Mouse (Mus musculus) adrenal gland (tissue): ENCODE measurements around the gene Echs1.
"Not testable (repeated sequence)": the region's sequence is repeated elsewhere in the genome, so short reads cannot be mapped to it uniquely, and the experiment has no call there.

Source experiments
- intact Hi-C: fragments of 180-260 bp; cut with DNase I; formaldehyde crosslinking; loops from one replicate; pipeline ENCODE4 v1.15.1; 2025
- long read RNA-seq, 2 experiments: library from polyadenylated mRNA; unstranded; transcript quantifications; one replicate each; pipeline ENCODE4 v2.0.0; 2020; ENCODE audit warnings: borderline replicate concordance in 1 of 2; ENCODE audit not compliant: insufficient replicate concordance in 1 of 2

The Echs1 gene
- long read RNA-seq, experiment 1, full-length matches to known transcripts: 650 of 684 reads
- long read RNA-seq, experiment 1, partial matches to known transcripts: 12 of 684 reads
- long read RNA-seq, experiment 1, other reads (novel, unspliced or antisense): 22 of 684 reads
- long read RNA-seq, experiment 2, full-length matches to known transcripts: 651 of 689 reads
- long read RNA-seq, experiment 2, partial matches to known transcripts: 18 of 689 reads
- long read RNA-seq, experiment 2, other reads (novel, unspliced or antisense): 20 of 689 reads

- intact Hi-C loops: loop anchor here (5.0 kb wide), 1 partner anchor 1256 kb away; no protein-coding TSS in a partner anchor
These were observed at the start of gene Echs1 for GRCm38 (mm10) chr7:140116329-140117054. TSS of gene Echs1 (minus strand) at chr7:140116476.

- intact Hi-C loops: no loop called here
These were observed 48.4 kb upstream of the Echs1 start, which contains the start of gene Olfr522 for GRCm38 (mm10) chr7:140164664-140165063. TSS of gene Olfr522 (minus strand) at chr7:140164764.

DNA sequence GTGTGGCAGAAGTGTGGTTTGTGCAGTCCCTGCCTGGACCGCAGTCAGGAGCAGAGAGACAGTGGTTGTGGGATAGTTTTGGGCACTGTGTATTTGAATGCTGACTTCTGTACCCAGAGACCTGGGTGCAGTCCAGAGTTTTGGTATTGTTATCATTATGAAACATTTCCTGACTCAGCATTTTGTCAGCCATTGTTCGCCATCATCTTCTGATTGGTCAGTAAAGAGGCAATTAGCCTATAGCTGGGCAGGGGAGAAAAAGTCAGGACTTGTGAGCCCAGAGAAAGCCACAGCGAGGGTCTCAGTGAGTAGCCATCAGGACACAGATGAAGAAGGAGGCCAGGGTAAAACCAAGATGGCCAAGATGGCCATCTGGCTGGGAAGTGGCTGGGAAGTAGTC, 44.1 kb upstream of the Echs1 start:
- intact Hi-C loops: no loop called here

- intact Hi-C loops: no loop called here
These were observed 38.1 kb upstream of the Echs1 start, which contains the start of gene Sprn for GRCm38 (mm10) chr7:140154218-140154927. TSS of gene Sprn (minus strand) at chr7:140154877.

DNA sequence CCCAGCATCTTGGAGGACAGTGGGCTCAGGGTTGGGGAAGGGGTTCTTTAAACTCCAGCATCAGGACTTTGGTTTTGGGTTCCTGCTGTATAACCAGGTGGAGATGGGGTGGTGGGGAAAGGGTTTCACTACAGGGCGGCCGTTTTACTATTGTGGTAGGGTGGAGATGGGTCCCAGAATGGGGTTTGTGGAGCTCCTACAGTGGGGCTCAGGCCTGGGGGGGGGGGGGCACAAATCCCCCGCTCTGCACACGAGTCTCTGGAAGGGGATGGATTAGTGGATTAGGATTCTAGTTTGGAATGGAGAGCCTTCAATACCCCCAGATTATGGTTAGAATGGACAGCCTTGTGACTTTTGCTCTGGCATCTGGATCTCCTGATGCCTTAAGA, 37.5 kb upstream of the Echs1 start:
- intact Hi-C loops: no loop called here

DNA sequence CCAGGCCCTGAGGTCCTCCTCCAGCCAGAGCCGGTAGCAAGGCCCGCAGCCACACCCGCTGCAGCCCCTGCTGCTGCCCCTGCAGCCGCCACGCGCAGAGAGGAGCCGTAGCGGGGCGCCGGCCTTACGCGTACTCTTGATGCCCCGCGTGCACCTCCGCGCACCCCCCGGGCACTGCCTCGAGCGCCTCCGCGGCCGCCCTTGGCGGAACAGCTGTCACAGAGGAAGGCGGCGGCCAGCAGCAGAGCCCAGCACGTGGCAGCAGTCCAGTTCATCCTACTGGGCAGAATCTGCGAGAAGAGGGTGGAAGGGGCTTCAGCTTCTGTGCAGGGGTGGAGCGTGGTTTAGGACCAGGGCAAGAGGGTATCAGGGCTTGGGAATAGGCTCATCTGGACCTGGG, 37.1 kb upstream of the Echs1 start:
- intact Hi-C loops: no loop called here

- intact Hi-C loops: loop anchor here (10.0 kb wide), 1 partner anchor 170 kb away; the partner anchor contains the start of gene 6430531B16Rik
These were observed 28.3 kb upstream of the Echs1 start for GRCm38 (mm10) chr7:140144550-140144949.

DNA sequence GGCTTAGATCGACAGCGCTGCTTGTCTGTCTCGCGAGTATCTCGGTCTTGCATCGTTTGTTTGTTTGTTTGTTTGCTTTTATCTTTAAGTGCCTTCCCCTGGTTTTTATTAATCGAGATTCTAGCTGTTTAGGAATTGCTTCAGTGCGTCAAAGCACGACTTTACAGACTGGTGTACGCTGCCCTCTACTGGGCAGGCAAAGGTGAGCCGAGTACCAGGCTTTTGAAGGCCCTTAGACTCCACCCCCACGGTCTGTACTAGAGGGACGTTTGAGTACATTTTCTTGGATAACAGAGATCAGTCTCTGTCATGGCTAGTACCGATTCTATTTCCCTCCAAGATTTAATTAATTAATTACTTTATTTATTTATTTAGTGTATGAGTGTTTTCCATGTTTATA, 25.1 kb upstream of the Echs1 start:
- intact Hi-C loops: loop anchor here (1.0 to 10.0 kb wide), 2 partner anchors 63 to 167 kb away; partner anchors contain the start of gene 6430531B16Rik

GRCm38 (mm10) chr7:140138021-140138310, 21.7 kb upstream of the Echs1 start:
- intact Hi-C loops: loop anchor here (5.0 kb wide), 1 partner anchor 36 kb away; the partner anchor contains the start of gene Fuom

DNA sequence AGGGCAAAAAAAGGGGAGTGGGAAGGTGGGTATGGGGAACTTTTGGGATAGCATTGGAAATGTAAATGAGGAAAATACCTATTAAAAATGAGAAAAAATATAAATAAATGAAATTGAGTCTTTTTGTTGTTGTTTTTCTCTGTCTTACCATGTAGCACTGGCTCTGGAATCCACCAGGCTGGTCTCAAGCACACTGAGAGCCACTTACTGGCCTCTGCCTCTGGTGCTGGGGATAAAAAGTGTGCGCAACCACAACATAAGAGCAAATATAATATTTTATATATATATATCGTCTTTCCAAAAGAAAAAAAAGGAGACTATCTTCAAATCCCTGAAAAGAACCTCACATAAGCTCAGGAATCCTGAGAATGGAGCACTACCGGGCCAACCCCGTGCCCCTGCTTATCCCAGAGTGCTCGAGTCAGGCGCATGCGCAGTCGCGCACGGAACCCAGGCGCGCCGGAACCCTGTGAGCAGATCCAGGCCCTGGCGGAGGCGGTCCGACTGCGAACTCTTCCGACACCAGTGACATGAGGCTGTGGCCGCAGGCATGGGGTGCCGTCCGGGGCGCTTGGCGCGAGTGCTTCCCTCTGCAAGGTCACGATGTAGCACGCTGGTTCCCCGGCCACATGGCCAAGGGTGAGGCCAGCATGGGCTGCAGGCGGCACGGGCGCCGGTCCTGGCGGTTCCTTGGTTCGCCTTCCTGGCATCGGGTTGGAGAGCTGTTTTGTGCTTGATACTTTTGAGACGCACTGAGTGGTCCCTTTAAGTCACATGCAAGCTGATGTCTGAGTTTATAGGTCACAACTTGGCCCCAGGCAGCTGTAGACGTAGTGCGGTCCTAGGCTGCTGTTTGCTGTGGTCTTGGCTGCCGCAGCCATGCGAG, 21.1 kb upstream of the Echs1 start, which contains the start of gene Mtg1:
TSS of gene Mtg1 (plus strand) at position 430 of the 886 bp plus-strand sequence.
- intact Hi-C loops: loop anchor here (5.0 kb wide), 1 partner anchor 35 kb away; the partner anchor contains the start of gene Fuom

DNA sequence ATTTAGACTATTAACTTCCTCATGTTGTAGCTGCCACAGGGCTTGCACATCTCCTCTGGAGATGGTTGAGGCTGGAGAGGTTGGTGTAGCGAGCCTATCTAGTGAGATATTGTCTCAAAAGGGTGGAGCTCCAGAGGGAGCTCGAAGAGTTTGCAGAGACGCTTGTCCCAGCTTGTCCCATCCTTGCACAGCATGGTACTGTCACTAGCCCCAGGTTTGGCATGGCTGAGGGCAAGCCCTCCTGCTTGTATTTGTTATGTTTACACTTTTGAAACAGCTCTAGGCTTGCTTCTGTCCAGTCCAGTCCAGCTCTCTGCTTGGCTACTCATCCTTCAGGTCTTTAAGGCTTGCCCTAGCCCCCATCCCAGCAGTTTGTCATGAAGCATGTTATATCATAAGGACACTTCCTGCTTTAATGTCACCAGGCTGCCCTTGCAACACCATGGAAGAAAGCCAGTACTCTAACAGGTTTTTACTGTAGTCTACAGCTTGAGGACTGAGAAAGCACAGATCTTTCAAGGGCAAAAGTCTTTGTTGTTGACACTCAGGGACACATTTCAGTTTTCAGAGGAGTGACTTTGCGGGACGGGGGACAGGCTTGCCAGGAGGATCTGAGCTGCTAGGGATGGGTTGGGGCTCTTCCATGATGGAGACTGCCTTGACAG, 19.0 kb upstream of the Echs1 start:
- intact Hi-C loops: loop anchor here (5.0 kb wide), 1 partner anchor 33 kb away; the partner anchor contains the start of gene Fuom

GRCm38 (mm10) chr7:140134033-140134432, 17.8 kb upstream of the Echs1 start:
- intact Hi-C loops: not testable (repeated sequence)

DNA sequence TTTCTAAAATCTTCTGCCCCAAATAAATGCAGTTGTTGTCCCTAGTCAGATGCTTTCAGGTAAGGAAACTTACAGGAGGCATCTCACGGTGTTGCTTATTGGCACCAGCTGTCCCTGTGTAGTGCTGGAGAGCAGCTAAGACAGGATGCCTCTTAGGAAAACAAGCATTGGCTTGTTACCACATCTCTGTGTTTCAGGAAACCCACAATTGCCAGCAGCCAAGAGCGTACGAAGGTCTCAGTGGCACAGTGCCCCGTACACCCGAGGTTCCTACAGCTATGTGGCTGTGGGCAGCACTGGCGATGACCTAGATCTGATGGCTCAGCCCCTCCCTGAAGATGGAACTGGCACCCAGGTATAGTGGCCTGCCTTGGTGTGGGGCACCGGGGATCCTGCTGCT, 15.9 kb upstream of the Echs1 start:
- intact Hi-C loops: not testable (repeated sequence)

GRCm38 (mm10) chr7:140127911-140128310, 11.6 kb upstream of the Echs1 start:
- intact Hi-C loops: no loop called here

DNA sequence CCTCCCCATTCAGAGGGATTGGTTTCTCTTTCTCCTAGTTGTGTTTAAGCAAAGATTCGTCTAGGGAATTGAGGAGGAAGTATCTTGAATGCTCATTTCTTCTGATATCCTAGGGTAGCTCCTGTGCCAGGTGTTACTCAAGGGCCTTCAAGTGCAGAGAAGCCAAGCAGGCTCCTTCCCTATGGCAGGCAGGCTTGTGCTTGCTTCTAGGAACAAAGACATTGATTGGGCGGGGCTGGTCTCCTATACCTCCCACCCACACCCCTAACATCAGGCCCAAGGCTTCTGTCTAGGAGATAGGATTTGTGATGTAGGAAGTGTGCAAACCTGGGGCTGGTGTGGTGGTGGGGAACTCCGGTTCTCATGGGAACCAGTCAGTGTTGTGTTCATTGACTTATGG, 10.7 kb upstream of the Echs1 start:
- intact Hi-C loops: no loop called here

- intact Hi-C loops: no loop called here
These were observed 9.7 kb upstream of the Echs1 start for GRCm38 (mm10) chr7:140126022-140126350.

DNA sequence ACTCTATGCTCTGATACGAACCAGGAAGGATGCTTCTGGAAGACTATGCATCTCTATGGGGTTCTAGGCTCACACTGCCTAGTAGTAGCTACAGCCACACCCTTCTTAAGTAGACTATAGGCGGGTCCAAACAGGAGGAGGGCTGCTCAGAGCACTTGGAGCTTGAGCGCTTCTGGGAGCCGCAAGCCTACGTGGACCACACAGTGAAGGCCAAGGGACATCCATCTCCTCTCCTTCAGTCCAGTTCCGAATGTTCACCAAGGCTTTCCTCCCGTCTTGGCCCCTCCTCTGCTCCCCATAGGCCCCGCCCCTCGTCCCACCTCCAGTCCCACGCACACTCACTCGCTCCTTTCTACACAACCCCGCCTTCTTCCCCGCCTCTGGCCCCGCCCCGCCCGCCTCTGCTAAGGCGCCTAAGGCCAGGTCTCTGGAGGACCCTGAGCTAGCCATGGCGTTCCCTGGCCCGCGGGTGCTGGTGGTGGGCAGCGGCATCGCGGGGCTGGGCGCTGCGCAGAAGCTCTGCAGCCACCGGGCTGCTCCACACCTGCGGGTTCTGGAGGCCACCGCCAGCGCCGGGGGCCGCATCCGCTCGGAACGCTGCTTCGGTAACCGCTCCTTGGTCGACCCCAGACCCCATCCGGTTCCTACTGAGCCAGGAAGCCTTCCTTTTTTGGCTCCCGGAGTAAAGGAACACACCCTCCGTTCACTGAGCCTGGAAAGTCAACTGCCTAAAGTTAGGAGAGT, 9.2 kb upstream of the Echs1 start:
- intact Hi-C loops: no loop called here

DNA sequence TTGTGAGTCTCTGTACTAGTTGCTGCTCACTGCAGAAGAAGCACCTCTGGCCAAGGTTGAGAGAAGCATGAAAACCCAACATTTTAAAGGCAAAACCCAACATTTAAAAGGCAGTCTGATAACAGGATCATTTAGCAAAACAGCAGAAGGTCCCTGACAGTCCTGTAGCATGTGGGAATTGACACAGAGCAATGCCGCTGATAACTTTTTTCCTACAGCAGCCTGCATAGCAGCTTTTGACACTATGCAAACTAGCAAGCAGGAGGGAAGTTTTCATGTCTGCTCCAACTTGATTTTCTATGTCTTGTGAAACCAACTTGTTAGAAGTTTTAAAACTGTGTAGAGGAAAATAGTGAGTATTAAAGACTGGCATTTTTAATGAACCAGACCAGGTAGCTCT, 8.1 kb upstream of the Echs1 start:
- intact Hi-C loops: no loop called here

DNA sequence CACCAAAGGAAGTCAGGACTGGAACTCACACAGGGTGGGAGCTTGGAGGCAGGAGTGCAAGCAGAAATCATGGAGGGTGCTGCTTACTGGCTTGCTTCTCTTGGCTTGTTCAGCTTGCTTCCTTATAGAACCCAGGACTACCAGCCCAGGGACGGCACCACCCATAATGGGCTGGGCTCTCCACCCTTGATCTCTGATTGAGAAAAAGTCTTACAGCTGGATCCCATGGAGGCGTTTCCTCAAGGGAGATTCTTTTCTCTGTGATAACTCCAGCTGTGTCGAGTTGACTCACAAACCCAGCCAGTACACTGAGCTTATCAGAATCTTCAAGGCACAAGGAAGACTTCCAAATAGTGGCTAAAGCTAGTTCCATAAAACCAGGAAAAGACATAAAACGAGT, 6.5 kb upstream of the Echs1 start:
- intact Hi-C loops: no loop called here
